Mouse (Mus musculus): ENCODE measurements at regions not wholly inside any gene's neighbourhood (a gene's known extent, or its start where the extent isn't known, plus 50 kb on each side); places are given as distances from the start of the nearest gene placed in this dataset.

DNA sequence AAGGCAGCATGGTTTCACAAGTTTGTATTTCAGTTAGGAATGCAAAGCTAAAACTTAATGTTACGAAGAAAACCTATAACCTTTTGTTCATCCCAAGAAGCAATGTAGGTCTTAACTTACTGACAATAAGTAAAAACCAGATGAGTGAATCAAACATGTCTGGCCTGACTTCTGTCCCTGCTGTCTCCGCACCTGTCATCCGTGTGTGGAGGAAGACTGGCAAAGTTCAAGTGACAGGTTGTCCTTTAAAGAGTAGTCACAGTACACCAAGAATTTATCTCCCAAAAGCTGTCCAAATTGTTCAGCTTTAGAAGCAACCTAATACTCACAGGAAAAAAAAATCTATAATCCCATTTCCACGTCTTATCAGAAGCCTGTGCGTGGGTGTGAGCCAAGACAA lies 146.3 kb upstream of the Gm10181 start:
- no peak for DNase-seq (ENCODE audit: low spot score in 2 of 2)

DNA sequence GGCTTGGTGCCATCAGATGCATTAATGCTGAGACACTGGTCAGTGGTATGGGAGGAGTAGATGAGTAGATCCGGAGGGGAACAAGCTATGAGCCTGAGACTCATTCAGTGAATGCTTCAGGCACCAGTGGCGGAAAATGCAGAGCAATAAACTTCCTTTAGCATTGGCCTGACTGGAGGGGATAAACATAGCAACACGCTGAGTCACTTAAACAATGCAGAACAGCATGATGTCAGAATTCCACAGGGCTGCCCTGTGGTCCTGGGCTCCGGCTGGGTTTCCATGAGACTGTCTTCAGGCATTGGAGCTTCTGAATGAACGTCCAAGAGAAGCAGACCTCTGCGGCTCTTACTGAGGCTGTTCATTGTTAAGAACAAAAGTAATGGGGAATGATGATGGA lies 145.4 kb upstream of the Gm10181 start:
- no peak for DNase-seq (ENCODE audit: low spot score in 2 of 2)

DNA sequence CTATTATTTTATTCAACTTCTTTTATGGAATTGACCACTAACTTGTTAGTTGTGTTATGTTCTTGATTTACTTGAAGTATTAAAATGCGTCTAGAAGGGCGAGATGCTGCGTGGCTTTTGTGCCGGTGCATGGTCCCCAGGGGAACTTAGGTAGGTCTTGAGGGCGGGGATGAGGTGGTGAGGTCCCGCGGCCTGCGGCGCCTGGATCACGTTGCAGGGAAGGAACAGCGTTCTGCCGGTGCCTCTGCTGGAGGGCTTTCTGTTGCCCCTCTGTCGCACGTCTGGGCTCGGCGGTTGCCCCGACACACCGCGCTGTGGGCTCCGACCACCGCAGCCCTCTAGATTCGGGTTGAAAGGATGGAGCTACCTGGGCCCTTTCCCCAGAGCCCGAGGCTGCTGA lies 136.7 kb upstream of the Gm10181 start:
- no peak for DNase-seq (ENCODE audit: low spot score in 2 of 2)

GRCm38 (mm10) chr9:24955641-24956040 lies 133.6 kb upstream of the Gm10181 start:
- DNase-seq (ENCODE audit: low spot score in 2 of 2): no peak

DNA sequence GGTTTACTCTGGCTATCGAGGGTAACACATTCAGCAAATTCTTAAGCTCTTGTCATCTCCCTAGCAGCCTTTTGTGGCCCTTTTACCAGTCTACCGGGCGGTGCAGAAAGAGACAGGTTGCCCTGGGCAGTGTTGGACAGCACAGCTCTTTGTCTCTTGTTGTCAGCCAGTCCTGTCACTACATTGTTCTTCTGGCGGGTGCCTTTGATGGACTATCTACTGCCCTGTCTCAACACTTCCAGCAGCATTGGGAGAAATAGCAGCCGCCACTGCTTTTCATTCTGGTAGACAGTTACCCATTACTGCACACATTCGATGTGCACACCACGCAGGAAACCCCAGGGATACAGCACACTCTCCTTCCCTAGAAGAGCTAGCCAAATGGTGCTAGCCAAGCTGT lies 132.7 kb upstream of the Gm10181 start:
- no peak for DNase-seq (ENCODE audit: low spot score in 2 of 2)

- DNase-seq (ENCODE audit: low spot score in 2 of 2): no peak
These were observed 125.9 kb upstream of the Gm10181 start for GRCm38 (mm10) chr9:24963290-24963689.

DNA sequence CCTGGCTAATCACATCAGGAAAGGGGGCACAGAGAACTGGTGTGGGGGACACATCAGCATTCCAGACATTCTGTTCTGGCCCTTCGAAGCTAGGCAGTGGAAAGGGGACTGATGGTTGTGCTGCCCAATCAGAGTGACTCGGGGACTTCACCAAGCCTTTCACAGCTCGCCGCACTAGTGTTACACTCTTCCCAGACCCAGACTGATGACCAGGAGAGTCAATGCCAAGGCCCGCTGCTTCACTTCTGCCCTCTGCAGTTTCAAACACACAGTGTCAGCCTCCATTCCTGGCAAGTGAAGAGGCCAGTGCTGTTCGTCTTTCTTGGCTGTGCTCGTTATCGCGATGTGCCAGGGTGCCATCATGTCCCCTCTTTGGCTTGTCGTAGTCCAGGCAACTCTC lies 121.7 kb upstream of the Gm10181 start:
- no peak for DNase-seq (ENCODE audit: low spot score in 2 of 2)

- peak in 1 of 2 experiments; percentile 2 for DNase-seq (ENCODE audit: low spot score in 2 of 2)
These were observed 115.0 kb upstream of the Gm10181 start for GRCm38 (mm10) chr9:24974021-24974741.

- DNase-seq (ENCODE audit: low spot score in 2 of 2): no peak
These were observed 106.4 kb upstream of the Gm10181 start for GRCm38 (mm10) chr9:24982796-24983195.

GRCm38 (mm10) chr9:24994491-24994890 lies 94.7 kb upstream of the Gm10181 start:
- DNase-seq (ENCODE audit: low spot score in 2 of 2): no peak

DNA sequence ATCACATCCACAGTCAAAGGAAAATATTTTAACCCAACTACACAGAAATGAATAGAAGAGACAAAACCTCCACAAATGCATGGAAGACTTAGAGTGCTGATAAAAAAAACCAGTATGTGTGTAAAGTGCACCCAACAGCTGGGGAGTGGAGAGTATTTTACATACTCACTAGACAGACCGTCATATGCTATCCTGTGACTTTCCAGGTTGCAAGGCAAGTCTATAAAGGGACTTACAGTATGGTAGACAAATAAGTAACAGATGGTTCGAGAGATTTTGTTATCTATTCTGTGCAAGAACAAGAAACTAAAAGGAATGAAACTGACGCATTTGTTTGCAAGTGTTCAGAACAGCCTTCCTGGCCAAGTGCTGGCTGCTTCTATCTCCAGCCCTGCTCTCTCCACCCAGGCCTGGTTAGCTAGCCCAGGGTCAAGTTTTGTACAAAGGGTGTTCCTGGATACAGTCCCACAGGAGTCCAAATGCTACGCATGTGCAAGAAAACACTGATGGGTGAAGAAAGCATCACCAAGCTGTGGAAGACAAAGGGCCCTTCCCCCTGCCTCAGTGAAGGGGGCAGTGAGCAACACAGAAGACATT lies 68.0 kb upstream of the Gm10181 start:
- no peak for DNase-seq (ENCODE audit: low spot score in 2 of 2)

DNA sequence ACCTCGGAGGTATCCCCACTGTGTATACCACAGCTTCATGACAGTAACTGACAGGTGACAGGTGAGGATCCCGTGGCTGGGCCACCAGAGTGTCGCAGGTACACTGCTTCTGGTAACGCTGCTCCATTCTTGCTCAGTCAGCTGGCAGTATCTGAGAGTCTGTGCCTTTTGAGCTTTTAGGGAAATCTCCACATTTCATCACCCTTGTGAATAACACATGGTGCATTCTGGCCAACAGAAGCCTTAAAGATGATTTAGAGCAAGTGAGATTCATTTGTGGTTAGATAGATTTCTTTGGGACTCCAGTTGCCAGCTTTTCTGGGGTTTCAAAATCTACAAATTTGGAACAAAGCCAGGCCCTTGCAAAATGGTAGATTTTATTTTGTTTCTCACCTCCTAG lies 66.8 kb upstream of the Gm10181 start:
- no peak for DNase-seq (ENCODE audit: low spot score in 2 of 2)

- no peak for DNase-seq (ENCODE audit: low spot score in 2 of 2)
These were observed 64.7 kb upstream of the Gm10181 start for GRCm38 (mm10) chr9:25024486-25024885.

- peak; percentile 28 to 74 for DNase-seq (ENCODE audit: low spot score in 2 of 2)
These were observed 61.6 kb upstream of the Gm10181 start for GRCm38 (mm10) chr9:25027581-25027980.

DNA sequence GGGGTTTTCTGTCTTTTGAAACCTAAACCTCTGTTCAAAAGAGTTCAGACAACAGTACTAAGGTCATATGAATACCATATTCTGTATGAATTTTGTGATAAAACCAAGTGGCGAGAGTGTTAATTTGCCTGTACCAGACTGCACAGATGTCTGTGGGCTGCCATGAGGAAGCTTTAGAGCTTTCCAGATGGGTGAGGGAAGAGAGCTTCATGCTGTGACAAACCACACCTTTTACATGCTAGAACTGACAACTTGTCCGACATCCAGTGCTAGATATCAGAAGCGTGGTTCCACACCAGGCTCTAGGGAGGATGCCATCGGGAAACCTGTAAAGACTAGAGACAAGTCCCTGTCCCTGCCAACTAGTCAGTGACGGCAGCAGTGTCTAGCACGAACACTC lies 60.9 kb upstream of the Gm10181 start:
- DNase-seq (ENCODE audit: low spot score in 2 of 2): peak; percentile 44 to 50

- DNase-seq (ENCODE audit: low spot score in 2 of 2): no peak
These were observed 57.8 kb upstream of the Gm10181 start for GRCm38 (mm10) chr9:25031466-25031865.

All from layer of hippocampus, adult 8-10 months (tissue).